ENCODE assay signal across 33 mouse cellular contexts in the genomic region with DNA sequence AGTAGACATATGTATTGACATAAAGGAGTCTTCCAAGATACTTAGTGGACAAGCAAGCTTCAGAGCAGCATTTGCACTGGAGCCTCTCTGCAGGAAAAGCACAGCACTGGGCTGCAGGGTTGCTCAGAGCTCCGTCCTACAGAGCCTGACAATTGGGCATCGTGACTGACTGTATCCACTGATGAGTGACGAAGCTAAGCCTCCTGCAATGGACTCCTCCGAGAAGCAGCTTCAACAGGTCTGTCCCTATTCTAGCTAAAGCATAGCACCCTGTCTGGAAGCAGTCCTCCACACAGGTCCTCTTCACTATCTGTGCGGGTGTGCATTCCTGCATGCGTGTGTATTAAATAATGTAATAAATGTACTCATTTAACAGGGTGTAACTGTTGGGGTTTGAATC. TPM values are rescaled to one million over a fixed set of nuclear protein-coding genes. Genes with fewer than 3 reads are reported as not detected.
DNase-seq lines count a peak whose midpoint lies in the region; ATAC-seq and TF ChIP-seq lines count a peak whose summit lies in the region.
"Had no signal": no experiment of that assay in that cellular context is flagged by ENCODE, and none has a peak within 500 bp of the region (broad histone marks: within the 10 kb centered on the region; RNA-seq: fewer than 3 reads in every experiment).

No protein-coding gene starts in this region.

- H3K27ac ChIP-seq in midbrain, embryonic 11.5 days (ENCODE audit: low read depth, low read length): no peak overlapping the region
- no peak overlapping the region for H3K27ac ChIP-seq in midbrain, postnatal 0 days (ENCODE audit: low read depth, low read length)
- H3K27ac ChIP-seq in neural tube, embryonic 12.5 days: no peak overlapping the region
- H3K27ac ChIP-seq in neural tube, embryonic 15.5 days (replicated peaks): no peak overlapping the region
- H3K27ac ChIP-seq: embryonic facial prominence, embryonic 10.5 days; embryonic facial prominence, embryonic 13.5 days; gastrocnemius, adult 2 months; heart, embryonic 15.5 days; hindbrain, embryonic 14.5 days; hindbrain, postnatal 0 days had no signal

- H3K4me1 ChIP-seq in midbrain, embryonic 11.5 days (ENCODE audit: control insufficient read depth, insufficient read depth, low read length): peaks cover 6% of the 10 kb centered on the region
- H3K4me1 ChIP-seq in midbrain, postnatal 0 days (ENCODE audit: insufficient read depth, low read length): no peaks in the 10 kb centered on the region
- no peaks in the 10 kb centered on the region for H3K4me1 ChIP-seq in neural tube, embryonic 12.5 days
- H3K4me1 ChIP-seq in neural tube, embryonic 15.5 days: no peaks in the 10 kb centered on the region
- H3K4me1 ChIP-seq: embryonic facial prominence, embryonic 13.5 days had no signal

- no peaks in the 10 kb centered on the region for H3K36me3 ChIP-seq in midbrain, embryonic 11.5 days (ENCODE audit: control insufficient read depth, insufficient read depth, low read length)
- H3K36me3 ChIP-seq in midbrain, postnatal 0 days (ENCODE audit: insufficient read depth, low read length): no peaks in the 10 kb centered on the region
- H3K36me3 ChIP-seq in neural tube, embryonic 12.5 days: no peaks in the 10 kb centered on the region
- no peaks in the 10 kb centered on the region for H3K36me3 ChIP-seq in neural tube, embryonic 15.5 days
- H3K36me3 ChIP-seq: embryonic facial prominence, embryonic 10.5 days; embryonic facial prominence, embryonic 13.5 days; G1E; heart, embryonic 12.5 days; heart, embryonic 15.5 days had no signal

- H3K4me3 ChIP-seq in midbrain, embryonic 11.5 days (ENCODE audit: low read depth, low read length): no peak overlapping the region
- H3K4me3 ChIP-seq in midbrain, postnatal 0 days (ENCODE audit: low read depth, low read length): no peak overlapping the region
- no peak overlapping the region for H3K4me3 ChIP-seq in neural tube, embryonic 12.5 days
- no peak overlapping the region for H3K4me3 ChIP-seq in neural tube, embryonic 15.5 days (replicated peaks)
- H3K4me3 ChIP-seq: embryonic facial prominence, embryonic 10.5 days; embryonic facial prominence, embryonic 13.5 days; erythroblast, embryonic 14.5 days; gastrocnemius, adult 2 months; heart, embryonic 12.5 days; heart, embryonic 15.5 days had no signal

- TF ChIP-seq CTCF in midbrain, postnatal 0 days (IDR thresholded peaks at IDR 0.05): no peak

- H3K9ac ChIP-seq in midbrain, embryonic 11.5 days (ENCODE audit: low read length): no peak overlapping the region
- no peak overlapping the region for H3K9ac ChIP-seq in midbrain, postnatal 0 days (replicated peaks; ENCODE audit: low read length, poor library complexity, severe bottlenecking)
- H3K9ac ChIP-seq in neural tube, embryonic 12.5 days: no peak overlapping the region
- no peak overlapping the region for H3K9ac ChIP-seq in neural tube, embryonic 15.5 days (replicated peaks)
- H3K9ac ChIP-seq: embryonic facial prominence, embryonic 13.5 days; forebrain, postnatal 0 days; heart, embryonic 12.5 days; heart, embryonic 15.5 days; hindbrain, embryonic 14.5 days had no signal

- H3K27me3 ChIP-seq in midbrain, embryonic 11.5 days (ENCODE audit: control insufficient read depth, insufficient read depth, low read length): no peaks in the 10 kb centered on the region; the same call in 1 of the 2 replicates
- H3K27me3 ChIP-seq in midbrain, postnatal 0 days (ENCODE audit: insufficient read depth, low read length): peaks cover 3% of the 10 kb centered on the region; the same call in 1 of the 2 replicates
- H3K27me3 ChIP-seq in neural tube, embryonic 12.5 days (replicated peaks): no peaks in the 10 kb centered on the region
- H3K27me3 ChIP-seq in neural tube, embryonic 15.5 days (replicated peaks): no peaks in the 10 kb centered on the region
- H3K27me3 ChIP-seq: CH12.LX; heart, embryonic 12.5 days; heart, embryonic 15.5 days; Patski had no signal

- DNase-seq in embryo, embryonic 9.5 days (ENCODE audit: extremely low spot score): peak; percentile 11
- no peak for DNase-seq in embryo, embryonic 10.5 days (ENCODE audit: low spot score)
- peak; percentile 88 for DNase-seq in midbrain, embryonic 11.5 days (ENCODE audit: low spot score, missing footprints)
- DNase-seq in midbrain, postnatal 0 days (ENCODE audit: low spot score): no peak
- DNase-seq: adrenal gland, postnatal 10 days; adrenal gland, postnatal 36 days; B cell, adult 2 months; cerebellum, adult 11 months; cerebellum, adult 2 months; cerebellum, adult 9-11 months; cerebellum, postnatal 25 days; forebrain, postnatal 0 days; gastrocnemius, adult 2 months; gastrocnemius, postnatal 14 days; heart, adult 18-20 months; heart, postnatal 10 days; heart, postnatal 4 days had no signal

- peak; percentile 75 for ATAC-seq in midbrain, embryonic 11.5 days (ENCODE audit: low FRiP score)
- no peak for ATAC-seq in midbrain, postnatal 0 days (ENCODE audit: low FRiP score)
- ATAC-seq in neural tube, embryonic 12.5 days (ENCODE audit: low FRiP score, low read depth): peak; percentile 33; the same call in 1 of the 2 replicates
- no peak for ATAC-seq in neural tube, embryonic 15.5 days (ENCODE audit: low FRiP score)
- ATAC-seq: forebrain, embryonic 14.5 days; forebrain, postnatal 0 days; hindbrain, postnatal 0 days; inflammation-experienced regulatory T-cells, adult 6 months; intestine, embryonic 16.5 days; Patski had no signal

- WGBS in midbrain, embryonic 11.5 days: 22% methylated on average over 6 of the region's 6 CpGs
- 23% methylated on average over 6 of the region's 6 CpGs for WGBS in midbrain, postnatal 0 days
- WGBS in neural tube, embryonic 12.5 days: 40% methylated on average over 6 of the region's 6 CpGs
- WGBS in neural tube, embryonic 15.5 days: 32% methylated on average over 6 of the region's 6 CpGs

- no peak overlapping the region for H3K4me2 ChIP-seq in midbrain, embryonic 11.5 days
- no peak overlapping the region for H3K4me2 ChIP-seq in midbrain, postnatal 0 days (ENCODE audit: low read depth, low read length, poor library complexity, severe bottlenecking)
- H3K4me2 ChIP-seq in neural tube, embryonic 12.5 days (replicated peaks): no peak overlapping the region
- no peak overlapping the region for H3K4me2 ChIP-seq in neural tube, embryonic 15.5 days
- H3K4me2 ChIP-seq: embryonic facial prominence, embryonic 13.5 days; heart, embryonic 12.5 days; heart, embryonic 15.5 days; hindbrain, embryonic 14.5 days had no signal

- H3K9me3 ChIP-seq in midbrain, embryonic 11.5 days (ENCODE audit: control insufficient read depth, low read length): no peaks in the 10 kb centered on the region
- H3K9me3 ChIP-seq in midbrain, postnatal 0 days (ENCODE audit: low read length): no peaks in the 10 kb centered on the region
- no peaks in the 10 kb centered on the region for H3K9me3 ChIP-seq in neural tube, embryonic 12.5 days
- 0 out of 2 replicates have a peak, but pooled peaks cover 2% of the 10 kb centered on the region for H3K9me3 ChIP-seq in neural tube, embryonic 15.5 days (replicated peaks)
- H3K9me3 ChIP-seq: embryonic facial prominence, embryonic 10.5 days; embryonic facial prominence, embryonic 13.5 days; G1E; heart, embryonic 12.5 days; heart, embryonic 15.5 days had no signal

RNA-seq across cellular contexts. Expression of gene Osmr, which starts 7.9 kb away (rescaled TPM):
- polyA plus RNA-seq in midbrain, embryonic 11.5 days (2014; fragmentation: Nextera tagmentation; extraction: Ambion mirVana): 0.61 and 0.96 TPM in 2 replicates
- 2.0 and 3.8 TPM in 2 replicates for total RNA-seq in midbrain, postnatal 0 days (2014; rRNA removed)
- polyA plus RNA-seq in midbrain, postnatal 0 days (2015; fragmentation: Nextera tagmentation; extraction: Ambion mirVana): 1.8 TPM in 2 replicates
- polyA plus RNA-seq in neural tube, embryonic 12.5 days (2016; fragmentation: Nextera tagmentation; extraction: Ambion mirVana): 0.54 and 0.66 TPM in 2 replicates
- polyA plus RNA-seq in neural tube, embryonic 15.5 days (2015; fragmentation: Nextera tagmentation; extraction: Ambion mirVana): 1.8 and 2.5 TPM in 2 replicates
- total RNA-seq: CH12.LX; common myeloid progenitor, adult 5-6 weeks had no signal
- polyA plus RNA-seq: erythroblast, embryonic 14.5 days; G1E had no signal

Comparison
In these comparisons a context has a peak if more than half of its experiments do, and no peak if none do; other contexts are left out.
1. DNase-seq: peak in embryo, embryonic 9.5 days (single experiment) and midbrain, embryonic 11.5 days (single experiment); none in embryo, embryonic 10.5 days (single experiment) and midbrain, postnatal 0 days (single experiment).
2. ATAC-seq: peak in midbrain, embryonic 11.5 days (single experiment) and neural tube, embryonic 12.5 days (single experiment); none in midbrain, postnatal 0 days (single experiment) and neural tube, embryonic 15.5 days (single experiment).